7 mouse cellular contexts compared by ENCODE assay signal in genomic region chr7:40899376-40900265, GRCm38 (mm10). TPM values are rescaled to one million over a fixed set of nuclear protein-coding genes. Genes with fewer than 3 reads are reported as not detected.
DNase-seq lines count a peak whose midpoint lies in the region; ATAC-seq lines count a peak whose summit lies in the region.

No protein-coding gene starts in this region.

- peak overlapping the region; percentile 76 for H3K9ac ChIP-seq in limb, embryonic 13.5 days

- H3K4me1 ChIP-seq in limb, embryonic 13.5 days = peaks cover 19% of the 10 kb centered on the region

- under 1% methylated on average over 61 of the region's 61 CpGs for WGBS in limb, embryonic 13.5 days

- no peaks in the 10 kb centered on the region for H3K9me3 ChIP-seq in limb, embryonic 13.5 days

- ATAC-seq in granulocyte monocyte progenitor cell, adult 5-6 weeks (replicated peaks; ENCODE audit: poor library complexity, severe bottlenecking) = peak; percentile 13; the same call in 1 of the 2 replicates
- peak; percentile 16; the same call in 1 of the 2 replicates for ATAC-seq in limb, embryonic 13.5 days (ENCODE audit: low FRiP score, low read depth)

- no peaks in the 10 kb centered on the region for H3K36me3 ChIP-seq in limb, embryonic 13.5 days

- no peak overlapping the region for H3K27ac ChIP-seq in limb, embryonic 13.5 days

- peak overlapping the region; percentile 93 for H3K4me2 ChIP-seq in limb, embryonic 13.5 days (replicated peaks)

- DNase-seq in layer of hippocampus, postnatal 10 days (ENCODE audit: low spot score in 2 of 2) = peak; percentile 41 to 54
- no peak for DNase-seq in layer of hippocampus, adult 9-10 months (ENCODE audit: low spot score)
- DNase-seq in embryo, embryonic 9.5 days (ENCODE audit: extremely low spot score) = peak; percentile 68
- DNase-seq in retina, postnatal 1 day = peak; percentile 57
- no peak for DNase-seq in adrenal gland, adult 2 months

- peaks cover 98% of the 10 kb centered on the region for H3K27me3 ChIP-seq in limb, embryonic 13.5 days

- H3K4me3 ChIP-seq in limb, embryonic 13.5 days = peak overlapping the region; percentile 60

RNA-seq across cellular contexts. Expression of gene Vstm2b, which starts 1.5 kb away (rescaled TPM):
- total RNA-seq in layer of hippocampus, postnatal 10 days (2021) = 10 to 100 TPM; 55.9 to 60.9 TPM
- not detected in 2 replicates for total RNA-seq in granulocyte monocyte progenitor cell, adult 5-6 weeks (2014; fragmentation: Nextera tagmentation)
- total RNA-seq in granulocyte monocyte progenitor cell, adult 5-6 weeks (2017) = not detected in 2 replicates
- 7.6 and 8.2 TPM in 2 replicates for polyA plus RNA-seq in limb, embryonic 13.5 days (2015; fragmentation: Nextera tagmentation; extraction: Ambion mirVana)
- 1 to 10 TPM in 1 of 2 experiments, under 1 TPM in 1; 0.35 to 1.9 TPM for total RNA-seq in adrenal gland, adult 2 months (2021)
- polyA plus RNA-seq in adrenal gland, adult 2 months (2012; rRNA removed) = 1.7 and 2.6 TPM in 2 replicates

Comparison
In these comparisons a context has a peak if more than half of its experiments do, and no peak if none do; other contexts are left out.
1. DNase-seq: peak in layer of hippocampus, postnatal 10 days (2 of 2), embryo, embryonic 9.5 days (single experiment) and retina, postnatal 1 day (single experiment); none in layer of hippocampus, adult 9-10 months (single experiment) and adrenal gland, adult 2 months (single experiment).
2. RNA of gene Vstm2b, which starts 1.5 kb away (total RNA-seq): 55.9 to 60.9 TPM in layer of hippocampus, postnatal 10 days; 0.35 to 1.9 TPM in adrenal gland, adult 2 months and not detected in granulocyte monocyte progenitor cell, adult 5-6 weeks; every median in the first group is over 10 times any median in the second.